Mouse (Mus musculus) spleen, adult 12 weeks (tissue): Measurements from ENCODE around the gene Cplane1.

Source experiments
- DNase-seq: peaks from one replicate; pipeline ENCODE4 v3.0.0; 2022; ENCODE audit warnings: low spot score

Cplane1 gene

DNA sequence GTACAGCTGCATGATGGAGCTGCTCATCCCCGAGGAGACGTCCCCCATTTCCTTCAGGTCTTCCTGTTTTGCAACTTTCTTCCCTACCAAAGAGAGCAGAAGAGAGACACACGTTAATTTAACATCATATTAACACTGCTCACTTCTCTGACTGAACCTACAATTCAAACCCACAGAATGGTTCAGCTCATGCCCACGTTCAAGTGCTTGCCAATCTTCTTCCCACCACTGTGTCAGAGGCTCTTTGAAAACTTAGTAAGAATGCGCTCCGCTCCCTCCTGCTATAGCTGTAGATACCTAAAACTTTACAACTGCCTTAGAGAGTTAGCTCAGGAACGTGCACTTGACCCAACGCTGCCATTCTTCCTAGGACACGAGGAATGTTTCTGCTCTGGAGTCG is 134.0 kb downstream of the Cplane1 start:
- DNase-seq = no peak

DNA sequence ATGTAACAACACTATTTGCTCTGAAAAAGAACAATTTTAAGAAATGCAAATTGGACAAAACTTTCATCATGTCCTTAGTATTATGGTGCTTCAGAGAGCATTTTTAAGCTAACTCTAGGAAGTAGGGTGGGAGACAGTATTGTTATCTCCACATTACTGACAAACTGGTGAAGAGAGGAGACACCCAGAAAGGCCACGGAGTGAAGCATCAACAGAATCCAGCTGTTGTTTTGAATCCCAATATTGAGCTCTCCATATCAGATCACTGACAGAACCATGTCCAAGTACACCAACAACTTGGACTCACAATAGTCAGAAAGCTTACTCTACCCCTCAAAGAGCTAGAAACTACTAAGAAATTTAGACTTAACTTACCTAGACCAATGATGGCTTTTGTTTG is 136.6 kb downstream of the Cplane1 start:
- no peak for DNase-seq

- no peak for DNase-seq
These were observed 148.5 kb downstream of the Cplane1 start for GRCm38 (mm10) chr15:8317381-8317780.

GRCm38 (mm10) chr15:8319191-8319590 is 150.3 kb downstream of the Cplane1 start:
- no peak for DNase-seq
